Mouse (Mus musculus): Measurements from ENCODE around the gene Bicc1. TPM values are rescaled to one million over a fixed set of nuclear protein-coding genes. Genes with fewer than 3 reads are reported as not detected.

Gene Bicc1
- total RNA-seq, 1 experiment = 1.8 TPM

DNA sequence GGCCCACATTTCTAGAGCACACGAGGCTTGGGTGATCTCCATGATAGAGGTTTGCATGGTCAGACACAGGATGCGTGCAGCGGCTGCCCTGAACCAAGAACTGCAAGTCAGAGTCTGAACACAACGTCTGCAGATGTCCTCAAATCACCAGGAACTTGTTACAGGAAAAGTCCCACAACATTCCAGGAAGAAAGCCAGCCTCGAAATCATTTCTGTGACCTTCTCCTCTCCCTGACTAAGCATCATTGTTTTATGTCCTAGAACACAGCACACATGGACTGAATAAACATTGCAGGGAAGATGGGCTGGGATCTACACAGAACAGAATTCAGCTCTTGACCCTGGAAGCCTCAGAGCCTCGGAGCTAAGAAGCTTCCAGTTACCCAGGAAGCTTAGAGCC is 97.3 kb downstream of the Bicc1 start:
- Histone ChIP-seq H3K36me3 (ENCODE audit: control insufficient read depth, insufficient read depth, low read length, poor library complexity, severe bottlenecking) (no peaks in the 10 kb centered on the region), H3K9me3 (ENCODE audit: control insufficient read depth, insufficient read depth, low read depth, low read length) (no peaks in the 10 kb centered on the region), H3K4me1 (ENCODE audit: control insufficient read depth in 2 of 2, insufficient read depth in 2 of 2, low read length in 2 of 2, poor library complexity in 1 of 2) (no peaks in the 10 kb centered on the region), H3K4me3 (ENCODE audit: insufficient read depth in 1 of 2, low read depth in 1 of 2, low read length in 2 of 2, poor library complexity in 1 of 2, severe bottlenecking in 1 of 2) (no peak overlapping the region), H3K9ac (ENCODE audit: insufficient read depth, low read depth, low read length, poor library complexity, severe bottlenecking) (no peak overlapping the region), H3K27ac (ENCODE audit: insufficient read depth, low read depth, low read length, poor library complexity, severe bottlenecking) (no peak overlapping the region)
- TF ChIP-seq CHD2 (IDR thresholded peaks at IDR 0.05; ENCODE audit: low read depth, low read length) (no peak), ZC3H11A (IDR thresholded peaks at IDR 0.05; ENCODE audit: borderline replicate concordance, low read depth, low read length) (no peak), MAFK (IDR thresholded peaks at IDR 0.05; ENCODE audit: insufficient read depth, low read depth, low read length) (no peak), ZNF384 (IDR thresholded peaks at IDR 0.05; ENCODE audit: low read depth, low read length) (no peak)
- DNase-seq (ENCODE audit: low read depth, low spot score) = no peak
- in situ Hi-C loops (cut with MboI; ENCODE audit: low sequenced_read_pairs in 2 of 2, unreplicated experiment in 2 of 2) = no loop called here

DNA sequence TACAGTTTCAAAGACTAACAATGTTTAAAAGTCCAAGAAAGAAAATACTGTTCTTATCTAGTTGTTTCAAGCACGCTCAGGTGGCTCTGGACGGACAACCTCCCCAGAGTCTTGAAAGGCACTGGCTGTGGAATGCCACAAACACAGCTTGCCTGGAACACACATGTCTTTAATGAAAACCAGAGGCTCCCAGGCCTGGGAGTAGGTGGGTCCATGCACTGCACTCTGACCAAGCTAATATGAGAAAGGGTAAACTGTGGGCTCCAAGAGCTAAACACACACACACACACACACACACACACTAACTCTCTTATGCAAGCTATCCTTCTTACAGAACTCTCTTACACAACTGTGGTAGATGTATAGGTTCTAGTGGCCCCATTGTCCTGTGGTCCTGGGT is 99.2 kb downstream of the Bicc1 start:
- Histone ChIP-seq H3K9me3 (ENCODE audit: control insufficient read depth, insufficient read depth, low read depth, low read length) (no peaks in the 10 kb centered on the region), H3K4me1 (ENCODE audit: control insufficient read depth in 2 of 2, insufficient read depth in 2 of 2, low read length in 2 of 2, poor library complexity in 1 of 2) (no peaks in the 10 kb centered on the region), H3K9ac (ENCODE audit: insufficient read depth, low read depth, low read length, poor library complexity, severe bottlenecking) (no peak overlapping the region), H3K27ac (ENCODE audit: insufficient read depth, low read depth, low read length, poor library complexity, severe bottlenecking) (no peak overlapping the region), H3K4me3 (ENCODE audit: insufficient read depth in 1 of 2, low read depth in 1 of 2, low read length in 2 of 2, poor library complexity in 1 of 2, severe bottlenecking in 1 of 2) (no peak overlapping the region), H3K36me3 (ENCODE audit: control insufficient read depth, insufficient read depth, low read length, poor library complexity, severe bottlenecking) (no peaks in the 10 kb centered on the region)
- DNase-seq (ENCODE audit: low read depth, low spot score) = no peak
- in situ Hi-C loops (cut with MboI; ENCODE audit: low sequenced_read_pairs in 2 of 2, unreplicated experiment in 2 of 2) = no loop called here
- TF ChIP-seq MAFK (IDR thresholded peaks at IDR 0.05; ENCODE audit: insufficient read depth, low read depth, low read length) (no peak), CHD2 (IDR thresholded peaks at IDR 0.05; ENCODE audit: low read depth, low read length) (no peak), ZNF384 (IDR thresholded peaks at IDR 0.05; ENCODE audit: low read depth, low read length) (no peak), ZC3H11A (IDR thresholded peaks at IDR 0.05; ENCODE audit: borderline replicate concordance, low read depth, low read length) (no peak), HCFC1 (IDR thresholded peaks at IDR 0.05; ENCODE audit: borderline replicate concordance, insufficient read depth, low read length) (no peak)

GRCm38 (mm10) chr10:71058616-71059247 is 100.8 kb downstream of the Bicc1 start:
- Histone ChIP-seq H3K9me3 (ENCODE audit: control insufficient read depth, insufficient read depth, low read depth, low read length) (no peaks in the 10 kb centered on the region), H3K4me1 (ENCODE audit: control insufficient read depth in 2 of 2, insufficient read depth in 2 of 2, low read length in 2 of 2, poor library complexity in 1 of 2) (no peaks in the 10 kb centered on the region), H3K36me3 (ENCODE audit: control insufficient read depth, insufficient read depth, low read length, poor library complexity, severe bottlenecking) (no peaks in the 10 kb centered on the region), H3K27ac (ENCODE audit: insufficient read depth, low read depth, low read length, poor library complexity, severe bottlenecking) (no peak overlapping the region), H3K9ac (ENCODE audit: insufficient read depth, low read depth, low read length, poor library complexity, severe bottlenecking) (no peak overlapping the region), H3K4me3 (ENCODE audit: insufficient read depth in 1 of 2, low read depth in 1 of 2, low read length in 2 of 2, poor library complexity in 1 of 2, severe bottlenecking in 1 of 2) (no peak overlapping the region)
- in situ Hi-C loops (cut with MboI; ENCODE audit: low sequenced_read_pairs in 2 of 2, unreplicated experiment in 2 of 2) = no loop called here
- no peak for DNase-seq (ENCODE audit: low read depth, low spot score)
- no peak for TF ChIP-seq HCFC1 (IDR thresholded peaks at IDR 0.05; ENCODE audit: borderline replicate concordance, insufficient read depth, low read length)
- no peak for TF ChIP-seq MAFK (IDR thresholded peaks at IDR 0.05; ENCODE audit: insufficient read depth, low read depth, low read length)
- no peak for TF ChIP-seq CHD2 (IDR thresholded peaks at IDR 0.05; ENCODE audit: low read depth, low read length)
- no peak for TF ChIP-seq ZC3H11A (IDR thresholded peaks at IDR 0.05; ENCODE audit: borderline replicate concordance, low read depth, low read length)
- TF ChIP-seq ZNF384 (IDR thresholded peaks at IDR 0.05; ENCODE audit: low read depth, low read length) = no peak

DNA sequence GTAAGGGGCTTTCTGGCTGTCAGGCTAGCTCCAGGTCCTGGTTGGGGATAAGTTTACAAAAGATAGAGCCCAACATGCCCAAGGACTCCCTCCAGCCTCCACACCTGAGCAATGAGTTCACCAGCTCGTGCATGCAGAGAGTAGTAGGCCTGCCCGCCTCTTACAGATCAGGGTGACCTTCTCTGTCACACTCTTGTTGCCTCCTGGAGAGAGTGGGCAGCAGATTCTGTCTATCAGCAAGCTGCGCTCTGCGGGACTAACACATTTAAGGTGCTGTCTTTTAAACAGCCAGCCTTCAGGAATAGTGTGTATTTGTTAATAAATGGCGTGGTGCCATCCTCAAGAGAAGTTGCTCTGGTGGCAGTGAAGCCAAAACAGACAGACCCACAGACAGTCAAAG is 101.4 kb downstream of the Bicc1 start:
- in situ Hi-C loops (cut with MboI; ENCODE audit: low sequenced_read_pairs in 2 of 2, unreplicated experiment in 2 of 2) = no loop called here
- H3K27ac ChIP-seq (ENCODE audit: insufficient read depth, low read depth, low read length, poor library complexity, severe bottlenecking) = no peak overlapping the region

More for the DNA sequence above, 101.4 kb downstream of the Bicc1 start:
- no peaks in the 10 kb centered on the region for H3K4me1 ChIP-seq (ENCODE audit: control insufficient read depth in 2 of 2, insufficient read depth in 2 of 2, low read length in 2 of 2, poor library complexity in 1 of 2)
- no peaks in the 10 kb centered on the region for H3K36me3 ChIP-seq (ENCODE audit: control insufficient read depth, insufficient read depth, low read length, poor library complexity, severe bottlenecking)
- no peaks in the 10 kb centered on the region for H3K9me3 ChIP-seq (ENCODE audit: control insufficient read depth, insufficient read depth, low read depth, low read length)
- TF ChIP-seq ZNF384 (IDR thresholded peaks at IDR 0.05; ENCODE audit: low read depth, low read length) (no peak), ZC3H11A (IDR thresholded peaks at IDR 0.05; ENCODE audit: borderline replicate concordance, low read depth, low read length) (no peak), CHD2 (IDR thresholded peaks at IDR 0.05; ENCODE audit: low read depth, low read length) (no peak), MAFK (IDR thresholded peaks at IDR 0.05; ENCODE audit: insufficient read depth, low read depth, low read length) (no peak), HCFC1 (IDR thresholded peaks at IDR 0.05; ENCODE audit: borderline replicate concordance, insufficient read depth, low read length) (no peak)
- no peak overlapping the region for H3K4me3 ChIP-seq (ENCODE audit: insufficient read depth in 1 of 2, low read depth in 1 of 2, low read length in 2 of 2, poor library complexity in 1 of 2, severe bottlenecking in 1 of 2)
- H3K9ac ChIP-seq (ENCODE audit: insufficient read depth, low read depth, low read length, poor library complexity, severe bottlenecking) = no peak overlapping the region
- no peak for DNase-seq (ENCODE audit: low read depth, low spot score)

Measured in ES-E14 (cell line).